Mouse (Mus musculus) ES-Bruce4 (cell line): Measurements from ENCODE around the gene Disc1.

ENCODE experiments used
- CTCF ChIP-seq: IDR thresholded peaks from one replicate; pipeline ENCODE4 v1.8.1; 2011; ENCODE audit warnings: low read depth, low read length
- EP300 ChIP-seq: IDR thresholded peaks from 2 replicates; pipeline ENCODE4 v1.6.1; 2011; ENCODE audit warnings: low read depth, low read length; ENCODE audit not compliant: insufficient read depth

DNA sequence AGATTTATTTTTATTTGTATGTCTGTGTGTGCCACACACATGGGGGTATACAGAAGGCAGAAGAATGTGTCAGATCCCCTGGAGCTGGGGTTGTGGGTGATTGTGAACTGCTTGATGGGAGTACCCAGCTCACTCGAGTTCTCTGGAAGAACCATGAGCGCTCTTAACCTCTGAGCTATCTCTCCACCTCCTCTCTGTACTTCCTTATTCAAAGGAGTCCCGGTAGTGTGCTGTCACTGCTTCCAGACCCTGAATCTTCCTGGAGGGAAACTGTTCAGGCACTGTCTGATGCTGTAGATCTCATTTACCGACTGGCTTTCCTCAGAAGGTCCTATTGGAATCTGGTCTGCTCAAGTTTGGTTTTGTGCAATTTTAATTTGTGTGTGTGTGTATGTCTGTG, 186.8 kb downstream of the Disc1 start:
- TF ChIP-seq CTCF, result no peak
- TF ChIP-seq EP300, result no peak
